Mouse (Mus musculus): ENCODE results near the gene Smarca5.
A peak's percentile ranks its signal among the peaks of the same experiment; 100 is the strongest.

Gene Smarca5

GRCm38 (mm10) chr8:80739155-80739924, at the start of gene Smarca5:
Gene Smarca5, minus strand, starts transcription at chr8:80739497.
- DNase-seq (ENCODE audit: low read depth, low spot score) = peak; percentile 86

- DNase-seq (ENCODE audit: low read depth, low spot score) = no peak
Observed at GRCm38 (mm10) chr8:80784559-80784958, 45.3 kb upstream of the Smarca5 start.

GRCm38 (mm10) chr8:80783271-80783670, 44.0 kb upstream of the Smarca5 start:
- DNase-seq (ENCODE audit: low read depth, low spot score) = no peak

GRCm38 (mm10) chr8:80781338-80781737, 42.0 kb upstream of the Smarca5 start:
- no peak for DNase-seq (ENCODE audit: low read depth, low spot score)

- DNase-seq (ENCODE audit: low read depth, low spot score) = no peak
Observed at GRCm38 (mm10) chr8:80780271-80780670, 41.0 kb upstream of the Smarca5 start.

GRCm38 (mm10) chr8:80776436-80776835, 37.1 kb upstream of the Smarca5 start:
- DNase-seq (ENCODE audit: low read depth, low spot score) = no peak

GRCm38 (mm10) chr8:80772732-80773460, 33.6 kb upstream of the Smarca5 start:
- DNase-seq (ENCODE audit: low read depth, low spot score) = peak; percentile 67

- no peak for DNase-seq (ENCODE audit: low read depth, low spot score)
Observed at GRCm38 (mm10) chr8:80768451-80768850, 29.2 kb upstream of the Smarca5 start.

GRCm38 (mm10) chr8:80753017-80753715, 13.9 kb upstream of the Smarca5 start:
- peak; percentile 93 for DNase-seq (ENCODE audit: low read depth, low spot score)

- no peak for DNase-seq (ENCODE audit: low read depth, low spot score)
Observed at GRCm38 (mm10) chr8:80752429-80752828, 13.1 kb upstream of the Smarca5 start.

- DNase-seq (ENCODE audit: low read depth, low spot score) = no peak
Observed at GRCm38 (mm10) chr8:80749091-80749490, 9.8 kb upstream of the Smarca5 start.

- DNase-seq (ENCODE audit: low read depth, low spot score) = no peak
Observed at GRCm38 (mm10) chr8:80739932-80740331, 635 bp upstream of the Smarca5 start.

GRCm38 (mm10) chr8:80738388-80739154, 726 bp downstream of the Smarca5 start:
- peak; percentile 31 for DNase-seq (ENCODE audit: low read depth, low spot score)

- DNase-seq (ENCODE audit: low read depth, low spot score) = peak; percentile 40
Observed at GRCm38 (mm10) chr8:80738046-80738387, 1.3 kb downstream of the Smarca5 start.

- no peak for DNase-seq (ENCODE audit: low read depth, low spot score)
Observed at GRCm38 (mm10) chr8:80732326-80732725, 7.0 kb downstream of the Smarca5 start.

GRCm38 (mm10) chr8:80714461-80714860, 24.8 kb downstream of the Smarca5 start:
- no peak for DNase-seq (ENCODE audit: low read depth, low spot score)

- peak; percentile 73 for DNase-seq (ENCODE audit: low read depth, low spot score)
Observed at GRCm38 (mm10) chr8:80710670-80711400, 28.5 kb downstream of the Smarca5 start.

GRCm38 (mm10) chr8:80688141-80688540, 51.2 kb downstream of the Smarca5 start:
- peak; percentile 53 for DNase-seq (ENCODE audit: low read depth, low spot score)

GRCm38 (mm10) chr8:80683756-80684335, 55.5 kb downstream of the Smarca5 start:
- DNase-seq (ENCODE audit: low read depth, low spot score) = no peak

- DNase-seq (ENCODE audit: low read depth, low spot score) = no peak
Observed at GRCm38 (mm10) chr8:80682594-80682993, 56.7 kb downstream of the Smarca5 start.

Measured in 3T3-L1 (cell line).